Mouse (Mus musculus): ENCODE results near the gene Cend1.

Cend1 gene

GRCm38 (mm10) chr7:141429310-141429709 lies at the start of gene Cend1:
Cend1 (minus strand) TSS chr7:141429491.
- peak; percentile 52 for DNase-seq (ENCODE audit: low spot score)

GRCm38 (mm10) chr7:141478270-141478748 lies 49.0 kb upstream of the Cend1 start:
- peak; percentile 36 for DNase-seq (ENCODE audit: low spot score)

- peak; percentile 21 for DNase-seq (ENCODE audit: low spot score)
Measured at GRCm38 (mm10) chr7:141477578-141478269, 48.4 kb upstream of the Cend1 start.

- DNase-seq (ENCODE audit: low spot score) = no peak
Measured at GRCm38 (mm10) chr7:141476981-141477370, 47.7 kb upstream of the Cend1 start.

- DNase-seq (ENCODE audit: low spot score) = peak; percentile 82
Measured at GRCm38 (mm10) chr7:141476226-141476980, 47.1 kb upstream of the Cend1 start.

- DNase-seq (ENCODE audit: low spot score) = peak; percentile 21
Measured at GRCm38 (mm10) chr7:141475805-141476158, 46.5 kb upstream of the Cend1 start.

GRCm38 (mm10) chr7:141475011-141475804 lies 45.9 kb upstream of the Cend1 start, which contains the start of the genes Polr2l and Tspan4:
Polr2l (minus strand) TSS chr7:141475132.
Tspan4 (plus strand) TSS chr7:141475240.
- peak; percentile 85 for DNase-seq (ENCODE audit: low spot score)

GRCm38 (mm10) chr7:141474160-141474559 lies 44.9 kb upstream of the Cend1 start:
- no peak for DNase-seq (ENCODE audit: low spot score)

GRCm38 (mm10) chr7:141472763-141473162 lies 43.5 kb upstream of the Cend1 start:
- no peak for DNase-seq (ENCODE audit: low spot score)

GRCm38 (mm10) chr7:141472226-141472625 lies 42.9 kb upstream of the Cend1 start:
- DNase-seq (ENCODE audit: low spot score) = peak; percentile 44

GRCm38 (mm10) chr7:141471236-141471635 lies 41.9 kb upstream of the Cend1 start:
- no peak for DNase-seq (ENCODE audit: low spot score)

GRCm38 (mm10) chr7:141470637-141470944 lies 41.3 kb upstream of the Cend1 start:
- no peak for DNase-seq (ENCODE audit: low spot score)

- peak; percentile 28 for DNase-seq (ENCODE audit: low spot score)
Measured at GRCm38 (mm10) chr7:141469901-141470636, 40.8 kb upstream of the Cend1 start.

GRCm38 (mm10) chr7:141469352-141469751 lies 40.1 kb upstream of the Cend1 start:
- no peak for DNase-seq (ENCODE audit: low spot score)

- DNase-seq (ENCODE audit: low spot score) = peak; percentile 65
Measured at GRCm38 (mm10) chr7:141468522-141469211, 39.4 kb upstream of the Cend1 start.

GRCm38 (mm10) chr7:141468164-141468521 lies 38.9 kb upstream of the Cend1 start:
- peak; percentile 41 for DNase-seq (ENCODE audit: low spot score)

- DNase-seq (ENCODE audit: low spot score) = peak; percentile 92
Measured at GRCm38 (mm10) chr7:141467230-141468030, 38.1 kb upstream of the Cend1 start, which contains the start of gene Cd151. Cd151 (plus strand) TSS chr7:141467392.

- no peak for DNase-seq (ENCODE audit: low spot score)
Measured at GRCm38 (mm10) chr7:141466607-141467148, 37.4 kb upstream of the Cend1 start.

- DNase-seq (ENCODE audit: low spot score) = no peak
Measured at GRCm38 (mm10) chr7:141466045-141466394, 36.7 kb upstream of the Cend1 start.

- DNase-seq (ENCODE audit: low spot score) = no peak
Measured at GRCm38 (mm10) chr7:141465388-141466044, 36.2 kb upstream of the Cend1 start.
